ENCODE assay signal across 8 mouse cellular contexts in the genomic region with DNA sequence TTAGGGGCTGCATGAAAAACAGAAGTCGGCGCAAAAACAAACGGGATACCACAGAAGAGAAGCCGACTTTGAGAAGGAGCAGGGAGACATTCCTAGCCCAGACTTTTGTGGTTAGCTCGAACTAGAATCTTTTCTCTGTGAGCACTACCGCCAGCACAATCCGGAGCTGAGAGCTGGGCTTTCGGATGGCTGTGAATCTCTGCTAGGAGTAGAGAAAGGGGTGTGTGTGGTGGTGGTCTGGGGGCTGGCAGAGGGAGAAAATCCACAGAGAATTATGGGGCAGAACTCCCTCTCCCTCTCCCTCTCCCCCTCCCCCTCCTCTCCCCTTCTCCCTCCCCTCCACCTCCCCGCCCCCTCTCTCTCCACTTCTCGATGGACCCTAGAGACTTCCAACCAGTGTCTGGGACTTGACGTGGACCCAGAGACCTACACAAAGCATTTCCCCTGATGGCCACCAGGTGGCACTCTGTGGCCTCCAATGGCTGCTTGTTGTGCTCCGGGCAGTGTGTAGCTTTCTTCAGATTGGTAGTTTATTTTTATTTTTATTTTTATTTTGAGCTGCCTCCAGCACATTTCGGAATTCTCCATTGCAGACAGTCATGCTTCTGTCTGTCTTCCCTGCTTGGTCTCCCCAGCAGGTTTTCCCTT. TPM values are rescaled to one million over a fixed set of nuclear protein-coding genes. Genes with fewer than 3 reads are reported as not detected.
DNase-seq lines count a peak whose midpoint lies in the region; ATAC-seq and TF ChIP-seq lines count a peak whose summit lies in the region.

No protein-coding gene starts in this region.

- ATAC-seq in forebrain, embryonic 12.5 days (ENCODE audit: low FRiP score): peak; percentile 83
- peak; percentile 82 for ATAC-seq in megakaryocyte, adult 5-6 weeks (ENCODE audit: poor library complexity, severe bottlenecking)

- no peaks in the 10 kb centered on the region for H3K4me1 ChIP-seq in ES-E14 (ENCODE audit: control insufficient read depth in 2 of 2, insufficient read depth in 2 of 2, low read length in 2 of 2, poor library complexity in 1 of 2)
- H3K4me1 ChIP-seq in forebrain, embryonic 12.5 days: peaks cover 21% of the 10 kb centered on the region

- no peaks in the 10 kb centered on the region for H3K9me3 ChIP-seq in ES-E14 (ENCODE audit: control insufficient read depth, insufficient read depth, low read depth, low read length)
- no peaks in the 10 kb centered on the region for H3K9me3 ChIP-seq in forebrain, embryonic 12.5 days

- in situ Hi-C loops in ES-E14 (cut with MboI; ENCODE audit: low sequenced_read_pairs in 2 of 2, unreplicated experiment in 2 of 2): no loop called here

- no peak overlapping the region for H3K27ac ChIP-seq in ES-E14 (ENCODE audit: insufficient read depth, low read depth, low read length, poor library complexity, severe bottlenecking)
- H3K27ac ChIP-seq in forebrain, embryonic 12.5 days: no peak overlapping the region

- H3K4me2 ChIP-seq in forebrain, embryonic 12.5 days: no peak overlapping the region

- H3K27me3 ChIP-seq in forebrain, embryonic 12.5 days: peaks cover 12% of the 10 kb centered on the region; the same call in 1 of the 2 replicates

- H3K4me3 ChIP-seq in ES-E14 (ENCODE audit: insufficient read depth in 1 of 2, low read depth in 1 of 2, low read length in 2 of 2, poor library complexity in 1 of 2, severe bottlenecking in 1 of 2): peak overlapping the region; percentile 21 to 22; a peak in 2 of 4 replicates
- no peak overlapping the region for H3K4me3 ChIP-seq in forebrain, embryonic 12.5 days (replicated peaks)

- DNase-seq in ES-E14 (ENCODE audit: low read depth, low spot score): peak; percentile 75
- DNase-seq in c-Kit-negative CD71-positive TER-119-positive erythroid progenitor cells, embryonic 14.5 days (ENCODE audit: low read depth, low spot score): peak; percentile 25
- peak; percentile 85 for DNase-seq in heart, postnatal 4 days
- peak; percentile 84 to 89 for DNase-seq in layer of hippocampus, postnatal 10 days (ENCODE audit: low spot score in 2 of 2)
- DNase-seq in right cerebral cortex, postnatal 10 days (ENCODE audit: low spot score in 2 of 2): peak; percentile 88 to 90
- DNase-seq in urinary bladder, postnatal 25 days (ENCODE audit: low spot score): peak; percentile 72

- no peak overlapping the region for H3K9ac ChIP-seq in ES-E14 (ENCODE audit: insufficient read depth, low read depth, low read length, poor library complexity, severe bottlenecking)
- no peak overlapping the region for H3K9ac ChIP-seq in forebrain, embryonic 12.5 days

- H3K36me3 ChIP-seq in ES-E14 (ENCODE audit: control insufficient read depth, insufficient read depth, low read length, poor library complexity, severe bottlenecking): no peaks in the 10 kb centered on the region
- no peaks in the 10 kb centered on the region for H3K36me3 ChIP-seq in forebrain, embryonic 12.5 days (replicated peaks)

- WGBS in forebrain, embryonic 12.5 days: 37% methylated on average over 12 of the region's 13 CpGs

TF ChIP-seq in ES-E14, 5 proteins besides CTCF, POLR2A, EP300 and RAD21:
- no peak for TF ChIP-seq MAFK (IDR thresholded peaks at IDR 0.05; ENCODE audit: insufficient read depth, low read depth, low read length)
- TF ChIP-seq ZC3H11A (IDR thresholded peaks at IDR 0.05; ENCODE audit: borderline replicate concordance, low read depth, low read length): peak; percentile 39; the same call in 1 of the 2 replicates
TF ChIP-seq in ES-E14: peak in this region for 1.

RNA-seq across cellular contexts. Expression of a gene that starts 20.5 kb away (rescaled TPM):
- 108 and 195 TPM in 2 replicates for total RNA-seq in ES-E14 (2012; rRNA removed)
- 407 and 408 TPM in 2 replicates for polyA plus RNA-seq in forebrain, embryonic 12.5 days (2016; fragmentation: Nextera tagmentation; extraction: Ambion mirVana)
- total RNA-seq in heart, postnatal 4 days (2021): 100 to 1,000 TPM; 119 to 127 TPM
- total RNA-seq in layer of hippocampus, postnatal 10 days (2021): 100 to 1,000 TPM; 363 to 369 TPM
- 167 and 180 TPM in 2 replicates for total RNA-seq in megakaryocyte, adult 5-6 weeks (2015)
- 103 and 104 TPM in 2 replicates for total RNA-seq in megakaryocyte, adult 5-6 weeks (2017)

Comparison
In these comparisons a context has a peak if more than half of its experiments do, and no peak if none do; other contexts are left out.
1. DNase-seq: peak in every context shown above with its lines; median percentile 89 in right cerebral cortex, postnatal 10 days; 86 in layer of hippocampus, postnatal 10 days; 85 in heart, postnatal 4 days; 75 in ES-E14; 72 in urinary bladder, postnatal 25 days; 25 in c-Kit-negative CD71-positive TER-119-positive erythroid progenitor cells, embryonic 14.5 days.